In the genomic region with DNA sequence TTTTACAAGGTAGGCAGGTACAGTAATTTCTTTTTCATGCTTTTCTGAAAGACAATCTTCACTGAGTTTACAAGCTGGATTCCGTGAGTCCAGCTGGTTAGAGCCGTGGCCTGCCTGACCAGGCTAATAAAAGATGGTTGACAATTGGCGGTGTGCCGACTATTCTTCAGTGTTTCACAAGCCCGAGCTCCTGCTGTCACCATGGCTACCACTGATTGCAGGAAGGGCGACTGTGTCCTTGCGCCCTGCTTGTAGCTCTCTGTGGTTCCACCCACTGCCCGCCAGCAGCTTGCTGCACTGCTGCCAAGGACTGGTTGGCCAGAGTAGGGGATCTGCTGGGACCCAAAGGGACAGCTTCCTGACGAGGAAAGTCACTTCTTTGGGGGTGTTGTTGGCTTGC, we compare ENCODE assay signal across 8 mouse cellular contexts. TPM values are rescaled to one million over a fixed set of nuclear protein-coding genes. Genes with fewer than 3 reads are reported as not detected.
DNase-seq lines count a peak whose midpoint lies in the region; ATAC-seq and TF ChIP-seq lines count a peak whose summit lies in the region.

No protein-coding gene starts in this region.

- H3K36me3 ChIP-seq in embryonic facial prominence, embryonic 11.5 days (replicated peaks; ENCODE audit: control insufficient read depth, insufficient read depth, low read depth, low read length), result no peaks in the 10 kb centered on the region
- peaks cover 63% of the 10 kb centered on the region for H3K36me3 ChIP-seq in embryonic facial prominence, embryonic 10.5 days (replicated peaks)
- H3K36me3 ChIP-seq in heart, embryonic 12.5 days, result peaks cover 27% of the 10 kb centered on the region
- H3K36me3 ChIP-seq in kidney, embryonic 14.5 days (ENCODE audit: control insufficient read depth, insufficient read depth, low read length), result peaks cover 30% of the 10 kb centered on the region
- peaks cover 21% of the 10 kb centered on the region; the same call in 1 of the 2 replicates for H3K36me3 ChIP-seq in limb, embryonic 14.5 days (ENCODE audit: control insufficient read depth, insufficient read depth, low read length)
- H3K36me3 ChIP-seq in neural tube, embryonic 13.5 days, result no peaks in the 10 kb centered on the region

- no peaks in the 10 kb centered on the region for H3K4me1 ChIP-seq in embryonic facial prominence, embryonic 11.5 days (ENCODE audit: control insufficient read depth, insufficient read depth, low read length)
- H3K4me1 ChIP-seq in embryonic facial prominence, embryonic 10.5 days, result peaks cover 27% of the 10 kb centered on the region
- peaks cover 54% of the 10 kb centered on the region for H3K4me1 ChIP-seq in heart, embryonic 12.5 days (replicated peaks)
- H3K4me1 ChIP-seq in kidney, embryonic 14.5 days (ENCODE audit: control insufficient read depth, insufficient read depth, low read length), result peaks cover 11% of the 10 kb centered on the region; the same call in 1 of the 2 replicates
- H3K4me1 ChIP-seq in limb, embryonic 14.5 days (ENCODE audit: control insufficient read depth, insufficient read depth, low read length), result peaks cover 22% of the 10 kb centered on the region; the same call in 1 of the 2 replicates
- H3K4me1 ChIP-seq in neural tube, embryonic 13.5 days (replicated peaks), result peaks cover 31% of the 10 kb centered on the region

- no peak overlapping the region for H3K4me2 ChIP-seq in embryonic facial prominence, embryonic 11.5 days (ENCODE audit: low read depth, low read length)
- peak overlapping the region; percentile 9; the same call in 1 of the 2 replicates for H3K4me2 ChIP-seq in heart, embryonic 12.5 days
- no peak overlapping the region for H3K4me2 ChIP-seq in kidney, embryonic 14.5 days (replicated peaks; ENCODE audit: low read depth, low read length)
- no peak overlapping the region for H3K4me2 ChIP-seq in limb, embryonic 14.5 days (replicated peaks; ENCODE audit: low read depth, low read length, severe bottlenecking)
- H3K4me2 ChIP-seq in neural tube, embryonic 13.5 days, result peak overlapping the region; percentile 34

- 65% methylated on average over 9 of the region's 9 CpGs for WGBS in embryonic facial prominence, embryonic 11.5 days
- WGBS in embryonic facial prominence, embryonic 10.5 days, result 71% methylated on average over 9 of the region's 9 CpGs
- WGBS in heart, embryonic 12.5 days, result 36% methylated on average over 9 of the region's 9 CpGs
- WGBS in kidney, embryonic 14.5 days, result 37% methylated on average over 9 of the region's 9 CpGs
- 46% methylated on average over 9 of the region's 9 CpGs for WGBS in limb, embryonic 14.5 days
- WGBS in neural tube, embryonic 13.5 days, result 9% methylated on average over 9 of the region's 9 CpGs

- no peak for ATAC-seq in embryonic facial prominence, embryonic 11.5 days (replicated peaks; ENCODE audit: insufficient number of reproducible peaks, low FRiP score, low TSS enrichment, low read depth)
- peak; percentile 81 for ATAC-seq in heart, embryonic 12.5 days (ENCODE audit: insufficient number of reproducible peaks, low FRiP score)
- 0 out of 2 replicates have a peak, but pooled peaks have one; percentile 26 for ATAC-seq in kidney, embryonic 14.5 days (ENCODE audit: low FRiP score, low TSS enrichment)
- ATAC-seq in limb, embryonic 14.5 days (ENCODE audit: low FRiP score, low read depth), result peak; percentile 47; the same call in 1 of the 2 replicates
- peak; percentile 84 for ATAC-seq in neural tube, embryonic 13.5 days (ENCODE audit: low read depth)
- no peak for ATAC-seq in erythroblast, adult 5-6 weeks (replicated peaks; ENCODE audit: low FRiP score, poor library complexity, severe bottlenecking)

- H3K27me3 ChIP-seq in embryonic facial prominence, embryonic 11.5 days (ENCODE audit: control insufficient read depth, insufficient read depth, low read length), result no peaks in the 10 kb centered on the region
- no peaks in the 10 kb centered on the region for H3K27me3 ChIP-seq in embryonic facial prominence, embryonic 10.5 days (replicated peaks; ENCODE audit: low read depth, poor library complexity, severe bottlenecking)
- H3K27me3 ChIP-seq in heart, embryonic 12.5 days (replicated peaks), result no peaks in the 10 kb centered on the region
- H3K27me3 ChIP-seq in kidney, embryonic 14.5 days (ENCODE audit: control insufficient read depth, insufficient read depth, low read length), result no peaks in the 10 kb centered on the region
- no peaks in the 10 kb centered on the region for H3K27me3 ChIP-seq in limb, embryonic 14.5 days (ENCODE audit: control insufficient read depth, insufficient read depth, low read length)
- H3K27me3 ChIP-seq in neural tube, embryonic 13.5 days, result no peaks in the 10 kb centered on the region

- no peak overlapping the region for H3K4me3 ChIP-seq in embryonic facial prominence, embryonic 11.5 days (ENCODE audit: low read depth, low read length)
- H3K4me3 ChIP-seq in embryonic facial prominence, embryonic 10.5 days, result no peak overlapping the region
- H3K4me3 ChIP-seq in heart, embryonic 12.5 days, result no peak overlapping the region
- H3K4me3 ChIP-seq in kidney, embryonic 14.5 days (ENCODE audit: low read length), result no peak overlapping the region
- H3K4me3 ChIP-seq in limb, embryonic 14.5 days (replicated peaks; ENCODE audit: low read length), result no peak overlapping the region
- H3K4me3 ChIP-seq in neural tube, embryonic 13.5 days, result no peak overlapping the region

- H3K27ac ChIP-seq in embryonic facial prominence, embryonic 11.5 days (replicated peaks; ENCODE audit: low read depth, low read length), result no peak overlapping the region
- H3K27ac ChIP-seq in embryonic facial prominence, embryonic 10.5 days (replicated peaks), result no peak overlapping the region
- H3K27ac ChIP-seq in heart, embryonic 12.5 days (ENCODE audit: poor library complexity, severe bottlenecking), result peak overlapping the region; percentile 85
- peak overlapping the region; percentile 52; the same call in 1 of the 2 replicates for H3K27ac ChIP-seq in kidney, embryonic 14.5 days (ENCODE audit: low read depth, low read length)
- H3K27ac ChIP-seq in limb, embryonic 14.5 days (replicated peaks; ENCODE audit: low read depth, low read length), result peak overlapping the region; percentile 33; the same call in 1 of the 2 replicates
- H3K27ac ChIP-seq in neural tube, embryonic 13.5 days (replicated peaks), result peak overlapping the region; percentile 84

- H3K9ac ChIP-seq in embryonic facial prominence, embryonic 11.5 days (replicated peaks; ENCODE audit: low read length), result no peak overlapping the region
- no peak overlapping the region for H3K9ac ChIP-seq in heart, embryonic 12.5 days
- H3K9ac ChIP-seq in kidney, embryonic 14.5 days (ENCODE audit: low read depth, low read length), result no peak overlapping the region
- H3K9ac ChIP-seq in limb, embryonic 14.5 days (ENCODE audit: low read depth, low read length, severe bottlenecking), result no peak overlapping the region
- H3K9ac ChIP-seq in neural tube, embryonic 13.5 days, result no peak overlapping the region

- H3K9me3 ChIP-seq in embryonic facial prominence, embryonic 11.5 days (replicated peaks; ENCODE audit: control insufficient read depth, low read length), result no peaks in the 10 kb centered on the region
- H3K9me3 ChIP-seq in embryonic facial prominence, embryonic 10.5 days, result no peaks in the 10 kb centered on the region
- no peaks in the 10 kb centered on the region for H3K9me3 ChIP-seq in heart, embryonic 12.5 days (replicated peaks)
- no peaks in the 10 kb centered on the region for H3K9me3 ChIP-seq in kidney, embryonic 14.5 days (ENCODE audit: control insufficient read depth, low read length)
- no peaks in the 10 kb centered on the region for H3K9me3 ChIP-seq in limb, embryonic 14.5 days (ENCODE audit: control insufficient read depth, low read length)
- H3K9me3 ChIP-seq in neural tube, embryonic 13.5 days, result no peaks in the 10 kb centered on the region

- DNase-seq in embryonic facial prominence, embryonic 11.5 days (ENCODE audit: low spot score), result peak; percentile 8
- DNase-seq in embryonic facial prominence, embryonic 10.5 days (ENCODE audit: low spot score), result no peak
- DNase-seq in fibroblast of lung, adult 2 months (ENCODE audit: low read depth), result peak; percentile 25
- DNase-seq in limb, embryonic 14.5 days (ENCODE audit: low spot score), result peak; percentile 64

- TF ChIP-seq POLR2A in limb, embryonic 14.5 days (IDR thresholded peaks at IDR 0.05; ENCODE audit: borderline replicate concordance, extremely low read depth, insufficient read depth, insufficient read length), result no peak

RNA-seq across cellular contexts. Expression of gene Acacb, which starts 7.2 kb away (rescaled TPM):
- 2.9 and 3.6 TPM in 2 replicates for polyA plus RNA-seq in embryonic facial prominence, embryonic 11.5 days (2014; fragmentation: Nextera tagmentation; extraction: Ambion mirVana)
- 3.2 and 4.4 TPM in 2 replicates for polyA plus RNA-seq in embryonic facial prominence, embryonic 10.5 days (2016; fragmentation: Nextera tagmentation; extraction: Ambion mirVana)
- 16.1 and 16.9 TPM in 2 replicates for polyA plus RNA-seq in heart, embryonic 12.5 days (2016; fragmentation: Nextera tagmentation; extraction: Ambion mirVana)
- 4.4 and 4.8 TPM in 2 replicates for polyA plus RNA-seq in kidney, embryonic 14.5 days (2014; fragmentation: Nextera tagmentation; extraction: Ambion mirVana)
- 4.9 and 6.0 TPM in 2 replicates for polyA plus RNA-seq in limb, embryonic 14.5 days (2012; rRNA removed)
- polyA plus RNA-seq in limb, embryonic 14.5 days (2014; fragmentation: Nextera tagmentation; extraction: Ambion mirVana), result 2.7 and 3.7 TPM in 2 replicates
- 3.1 and 3.3 TPM in 2 replicates for polyA plus RNA-seq in neural tube, embryonic 13.5 days (2015; fragmentation: Nextera tagmentation; extraction: Ambion mirVana)
- 0.21 TPM in 1 of 2 replicates, not detected in the other for total RNA-seq in erythroblast, adult 5-6 weeks (2015; ENCODE audit: low replicate concordance)
- total RNA-seq in erythroblast, adult 5-6 weeks (2017; ENCODE audit: low replicate concordance), result 0.14 TPM in 1 of 2 replicates, not detected in the other

RNA-seq across cellular contexts. Expression of gene Ung, which starts 9.0 kb away (rescaled TPM):
- 37.6 and 37.9 TPM in 2 replicates for polyA plus RNA-seq in embryonic facial prominence, embryonic 11.5 days (2014; fragmentation: Nextera tagmentation; extraction: Ambion mirVana)
- polyA plus RNA-seq in embryonic facial prominence, embryonic 10.5 days (2016; fragmentation: Nextera tagmentation; extraction: Ambion mirVana), result 76.0 and 76.1 TPM in 2 replicates
- 60.6 and 60.7 TPM in 2 replicates for polyA plus RNA-seq in heart, embryonic 12.5 days (2016; fragmentation: Nextera tagmentation; extraction: Ambion mirVana)
- polyA plus RNA-seq in kidney, embryonic 14.5 days (2014; fragmentation: Nextera tagmentation; extraction: Ambion mirVana), result 38.1 and 44.6 TPM in 2 replicates
- 31.4 and 34.0 TPM in 2 replicates for polyA plus RNA-seq in limb, embryonic 14.5 days (2012; rRNA removed)
- 23.7 and 26.0 TPM in 2 replicates for polyA plus RNA-seq in limb, embryonic 14.5 days (2014; fragmentation: Nextera tagmentation; extraction: Ambion mirVana)
- polyA plus RNA-seq in neural tube, embryonic 13.5 days (2015; fragmentation: Nextera tagmentation; extraction: Ambion mirVana), result 9.0 and 9.6 TPM in 2 replicates
- total RNA-seq in erythroblast, adult 5-6 weeks (2015; ENCODE audit: low replicate concordance), result 1.9 and 2.1 TPM in 2 replicates
- total RNA-seq in erythroblast, adult 5-6 weeks (2017; ENCODE audit: low replicate concordance), result 0.68 and 4.7 TPM in 2 replicates

RNA-seq across cellular contexts. Expression of gene Alkbh2, which starts 11.2 kb away (rescaled TPM):
- 13.5 and 13.8 TPM in 2 replicates for polyA plus RNA-seq in embryonic facial prominence, embryonic 11.5 days (2014; fragmentation: Nextera tagmentation; extraction: Ambion mirVana)
- 12.9 and 13.4 TPM in 2 replicates for polyA plus RNA-seq in embryonic facial prominence, embryonic 10.5 days (2016; fragmentation: Nextera tagmentation; extraction: Ambion mirVana)
- 8.7 and 11.0 TPM in 2 replicates for polyA plus RNA-seq in heart, embryonic 12.5 days (2016; fragmentation: Nextera tagmentation; extraction: Ambion mirVana)
- polyA plus RNA-seq in kidney, embryonic 14.5 days (2014; fragmentation: Nextera tagmentation; extraction: Ambion mirVana), result 11.6 and 13.3 TPM in 2 replicates
- 15.5 and 18.9 TPM in 2 replicates for polyA plus RNA-seq in limb, embryonic 14.5 days (2012; rRNA removed)
- polyA plus RNA-seq in limb, embryonic 14.5 days (2014; fragmentation: Nextera tagmentation; extraction: Ambion mirVana), result 10.9 and 11.5 TPM in 2 replicates
- 7.3 and 9.7 TPM in 2 replicates for polyA plus RNA-seq in neural tube, embryonic 13.5 days (2015; fragmentation: Nextera tagmentation; extraction: Ambion mirVana)
- not detected in 2 replicates for total RNA-seq in erythroblast, adult 5-6 weeks (2015; ENCODE audit: low replicate concordance)
- 2.5 TPM in 1 of 2 replicates, not detected in the other for total RNA-seq in erythroblast, adult 5-6 weeks (2017; ENCODE audit: low replicate concordance)

RNA-seq across cellular contexts. Expression of gene Svop, which starts 47.8 kb away (rescaled TPM):
- 3.3 and 4.1 TPM in 2 replicates for polyA plus RNA-seq in embryonic facial prominence, embryonic 11.5 days (2014; fragmentation: Nextera tagmentation; extraction: Ambion mirVana)
- polyA plus RNA-seq in embryonic facial prominence, embryonic 10.5 days (2016; fragmentation: Nextera tagmentation; extraction: Ambion mirVana), result 4.2 and 4.4 TPM in 2 replicates
- 0.06 and 0.15 TPM in 2 replicates for polyA plus RNA-seq in heart, embryonic 12.5 days (2016; fragmentation: Nextera tagmentation; extraction: Ambion mirVana)
- polyA plus RNA-seq in kidney, embryonic 14.5 days (2014; fragmentation: Nextera tagmentation; extraction: Ambion mirVana), result 0.09 TPM in 1 of 2 replicates, not detected in the other
- polyA plus RNA-seq in limb, embryonic 14.5 days (2012; rRNA removed), result 0.10 and 0.21 TPM in 2 replicates
- 0.11 TPM in 1 of 2 replicates, not detected in the other for polyA plus RNA-seq in limb, embryonic 14.5 days (2014; fragmentation: Nextera tagmentation; extraction: Ambion mirVana)
- 71.9 and 79.6 TPM in 2 replicates for polyA plus RNA-seq in neural tube, embryonic 13.5 days (2015; fragmentation: Nextera tagmentation; extraction: Ambion mirVana)
- total RNA-seq in erythroblast, adult 5-6 weeks (2015; ENCODE audit: low replicate concordance), result not detected in 2 replicates
- total RNA-seq in erythroblast, adult 5-6 weeks (2017; ENCODE audit: low replicate concordance), result not detected in 2 replicates

Comparison
In these comparisons a context has a peak if more than half of its experiments do, and no peak if none do; other contexts are left out.
1. ATAC-seq: peak in heart, embryonic 12.5 days (single experiment), kidney, embryonic 14.5 days (single experiment), limb, embryonic 14.5 days (single experiment) and neural tube, embryonic 13.5 days (single experiment); none in embryonic facial prominence, embryonic 11.5 days (single experiment) and erythroblast, adult 5-6 weeks (single experiment).
2. H3K27ac ChIP-seq: peak in heart, embryonic 12.5 days (single experiment), kidney, embryonic 14.5 days (single experiment), limb, embryonic 14.5 days (single experiment) and neural tube, embryonic 13.5 days (single experiment); none in embryonic facial prominence, embryonic 11.5 days (single experiment) and embryonic facial prominence, embryonic 10.5 days (single experiment).
3. H3K4me2 ChIP-seq: peak in heart, embryonic 12.5 days (single experiment) and neural tube, embryonic 13.5 days (single experiment); none in embryonic facial prominence, embryonic 11.5 days (single experiment), kidney, embryonic 14.5 days (single experiment) and limb, embryonic 14.5 days (single experiment).